Mouse (Mus musculus) embryonic facial prominence, embryonic 14.5 days (tissue): ENCODE measurements around the gene Tnfaip8l2. TPM values are rescaled to one million over a fixed set of nuclear protein-coding genes. Genes with fewer than 3 reads are reported as not detected.

ENCODE experiments used
- ATAC-seq: fragments of 200-750 bp; cut with Nextera tagmentation; 2 replicates; pipeline ENCODE4 v1.8.0; 2017; ENCODE audit warnings: low read depth, moderate number of reproducible peaks, moderate TSS enrichment
- DNase-seq: peaks from one replicate; pipeline ENCODE4 v3.0.0-alpha.2; 2015; ENCODE audit warnings: low spot score
- H3K27ac ChIP-seq: fragments of 300-500 bp; sonication (generic); replicated peaks from 2 replicates; pipeline ENCODE4 v1.5.1; 2014; ENCODE audit warnings: low read depth, mild to moderate bottlenecking, low read length, moderate library complexity
- H3K27me3 ChIP-seq: fragments of 300-500 bp; sonication (generic); replicated peaks from 2 replicates; pipeline ENCODE4 v1.6.1; 2014; ENCODE audit warnings: low read length; ENCODE audit not compliant: control insufficient read depth, insufficient read depth
- H3K36me3 ChIP-seq: fragments of 300-500 bp; sonication (generic); 2 replicates; pipeline ENCODE4 v1.6.1; 2014; ENCODE audit warnings: low read length, mixed read lengths; ENCODE audit not compliant: control insufficient read depth, insufficient read depth
- H3K4me1 ChIP-seq: fragments of 300-500 bp; sonication (generic); 2 replicates; pipeline ENCODE4 v1.6.1; 2014; ENCODE audit warnings: antibody characterized with exemption, low read length; ENCODE audit not compliant: control insufficient read depth, insufficient read depth
- H3K4me2 ChIP-seq: fragments of 300-500 bp; sonication (generic); 2 replicates; pipeline ENCODE4 v1.6.1; 2014; ENCODE audit warnings: low read depth, mild to moderate bottlenecking, low read length, moderate library complexity, mixed read lengths
- H3K4me3 ChIP-seq: fragments of 300-500 bp; sonication (generic); 2 replicates; pipeline ENCODE4 v1.5.1; 2014; ENCODE audit warnings: low read depth, mild to moderate bottlenecking, low read length
- H3K9ac ChIP-seq: fragments of 300-500 bp; sonication (generic); 2 replicates; pipeline ENCODE4 v1.6.1; 2014; ENCODE audit warnings: low read depth, mild to moderate bottlenecking, low read length, moderate library complexity, mixed read lengths
- H3K9me3 ChIP-seq: fragments of 300-500 bp; sonication (generic); 2 replicates; pipeline ENCODE4 v1.6.1; 2016; ENCODE audit warnings: low read length; ENCODE audit not compliant: control insufficient read depth
- WGBS: fragments of 180-500 bp; shearing (Covaris S2); extraction: QIAGEN DNeasy Blood & Tissue Kit; methylation state at CpG from one replicate; pipeline ENCODE4 v1.1.7; 2014; 5-methylcytosine and 5-hydroxymethylcytosine counted together
- polyA plus RNA-seq: library from polyadenylated mRNA; unstranded; fragments of >200 nt; fragmentation: Nextera tagmentation; extraction: Ambion mirVana; gene quantifications from 2 replicates; pipeline ENCODE4 v1.2.1, GENCODE M21; 2014

The Tnfaip8l2 gene
- 5.8 and 6.4 TPM in 2 replicates for polyA plus RNA-seq

- Histone ChIP-seq H3K9ac (no peak within 1 kb of the TSS), H3K4me1 (no peaks in the 10 kb centered on the region), H3K27me3 (no peaks in the 10 kb centered on the region), H3K36me3 (peaks cover 18% of the 10 kb centered on the region; the same call in 1 of the 2 replicates), H3K4me3 (no peak within 1 kb of the TSS), H3K4me2 (no peak within 1 kb of the TSS), H3K27ac (no peak within 1 kb of the TSS), H3K9me3 (no peaks in the 10 kb centered on the region)
- ATAC-seq (no peak), DNase-seq (no peak)
- 81% methylated on average over 10 of the region's 10 CpGs for WGBS
Measured at GRCm38 (mm10) chr3:95141952-95142616, at the start of gene Tnfaip8l2. Gene Tnfaip8l2, minus strand, starts transcription at chr3:95142360.

GRCm38 (mm10) chr3:95186888-95187287, 44.7 kb upstream of the Tnfaip8l2 start:
- Histone ChIP-seq H3K9me3 (no peaks in the 10 kb centered on the region), H3K4me1 (no peaks in the 10 kb centered on the region), H3K36me3 (peaks cover 77% of the 10 kb centered on the region), H3K9ac (no peak overlapping the region), H3K4me2 (no peak overlapping the region), H3K27ac (no peak overlapping the region), H3K4me3 (no peak overlapping the region), H3K27me3 (no peaks in the 10 kb centered on the region)
- WGBS = 83% methylated on average over 6 of the region's 6 CpGs
- no peak for ATAC-seq
- DNase-seq = no peak

- H3K4me3 ChIP-seq = no peak overlapping the region
- H3K27ac ChIP-seq = no peak overlapping the region
- no peaks in the 10 kb centered on the region for H3K9me3 ChIP-seq
- no peak for DNase-seq
- H3K4me1 ChIP-seq = no peaks in the 10 kb centered on the region
- ATAC-seq = no peak
- no peaks in the 10 kb centered on the region for H3K27me3 ChIP-seq
- H3K4me2 ChIP-seq = no peak overlapping the region
- peaks cover 77% of the 10 kb centered on the region for H3K36me3 ChIP-seq
- 86% methylated on average over 2 of the region's 2 CpGs for WGBS
- no peak overlapping the region for H3K9ac ChIP-seq
Measured at GRCm38 (mm10) chr3:95186100-95186499, 43.9 kb upstream of the Tnfaip8l2 start.

DNA sequence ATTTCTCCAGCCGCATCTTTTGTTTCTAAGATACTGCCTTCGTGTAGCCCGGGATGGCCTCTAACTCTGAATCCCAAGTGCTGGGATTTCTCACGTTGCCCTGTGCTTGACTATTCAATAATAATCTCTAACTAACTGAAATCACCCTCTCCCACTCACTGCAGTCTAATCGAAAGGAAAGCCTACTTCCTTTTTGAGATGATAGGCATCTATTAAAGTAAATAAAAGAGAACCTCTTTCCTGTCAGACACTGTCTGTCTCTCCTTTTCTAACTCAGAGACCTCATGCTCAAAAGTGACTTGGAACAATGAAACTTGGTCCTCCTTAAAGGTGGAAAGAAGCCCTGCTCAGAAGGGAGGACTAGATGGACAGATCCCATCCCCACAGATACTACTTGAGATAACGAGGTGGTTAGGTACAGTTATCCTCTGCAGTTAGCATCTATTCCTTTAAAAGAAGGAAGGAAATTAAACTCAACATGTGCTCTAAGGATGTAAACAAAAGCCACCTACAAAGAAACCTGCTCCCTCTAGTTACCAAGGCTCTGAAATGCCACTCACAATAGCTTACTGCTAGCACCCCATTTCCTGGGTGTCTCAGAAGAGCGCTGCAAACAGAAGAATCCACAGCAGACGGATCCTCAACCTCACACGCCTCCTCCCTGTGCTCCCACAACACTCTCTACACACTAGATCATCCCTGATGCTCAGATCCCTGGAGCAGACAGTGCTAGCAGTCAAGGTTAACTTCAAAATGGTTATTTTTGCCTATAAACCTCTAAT, 42.8 kb upstream of the Tnfaip8l2 start:
- no peak overlapping the region for H3K4me3 ChIP-seq
- no peak overlapping the region for H3K9ac ChIP-seq
- 95% methylated on average over 9 of the region's 9 CpGs for WGBS
- H3K9me3 ChIP-seq = no peaks in the 10 kb centered on the region
- DNase-seq = no peak
- no peak for ATAC-seq
- H3K4me1 ChIP-seq = no peaks in the 10 kb centered on the region
- H3K36me3 ChIP-seq = peaks cover 70% of the 10 kb centered on the region
- H3K27ac ChIP-seq = no peak overlapping the region
- no peaks in the 10 kb centered on the region for H3K27me3 ChIP-seq
- H3K4me2 ChIP-seq = no peak overlapping the region

- 67% methylated on average over 1 of the region's 1 CpGs for WGBS
- DNase-seq = no peak
Measured at GRCm38 (mm10) chr3:95181841-95182240, 39.7 kb upstream of the Tnfaip8l2 start.

DNA sequence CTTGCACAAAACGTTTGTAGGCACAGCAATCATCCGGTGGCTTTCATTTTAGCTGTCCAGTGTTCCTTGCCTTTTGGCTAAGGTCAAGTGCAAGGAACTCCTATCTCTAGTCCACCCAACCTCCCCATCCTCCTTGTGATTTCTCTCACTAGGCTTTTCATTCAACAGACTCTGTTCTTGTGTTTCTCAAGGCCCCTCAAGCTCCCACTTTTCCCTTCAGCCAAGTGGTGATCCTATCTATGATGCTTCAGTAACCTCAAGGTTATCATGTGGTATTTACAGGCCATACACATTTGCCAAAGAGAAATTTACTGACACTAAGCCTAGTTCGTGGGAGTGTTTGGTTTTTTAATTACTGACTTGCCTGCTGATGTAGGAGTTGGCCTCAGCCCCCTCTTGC, 37.7 kb upstream of the Tnfaip8l2 start:
- H3K36me3 ChIP-seq = peaks cover 27% of the 10 kb centered on the region
- no peaks in the 10 kb centered on the region for H3K27me3 ChIP-seq
- no peak overlapping the region for H3K4me3 ChIP-seq
- 60% methylated on average over 3 of the region's 3 CpGs for WGBS
- ATAC-seq (no peak), DNase-seq (no peak)
- no peaks in the 10 kb centered on the region for H3K9me3 ChIP-seq
- no peak overlapping the region for H3K4me2 ChIP-seq
- H3K27ac ChIP-seq = no peak overlapping the region
- H3K9ac ChIP-seq = no peak overlapping the region
- no peaks in the 10 kb centered on the region for H3K4me1 ChIP-seq

More at GRCm38 (mm10) chr3:95181841-95182240, 39.7 kb upstream of the Tnfaip8l2 start:
- H3K9me3 ChIP-seq = no peaks in the 10 kb centered on the region
- H3K27ac ChIP-seq = no peak overlapping the region
- no peaks in the 10 kb centered on the region for H3K27me3 ChIP-seq
- no peak overlapping the region for H3K4me2 ChIP-seq
- no peak for ATAC-seq
- no peak overlapping the region for H3K4me3 ChIP-seq
- H3K9ac ChIP-seq = no peak overlapping the region
- no peaks in the 10 kb centered on the region for H3K4me1 ChIP-seq
- peaks cover 40% of the 10 kb centered on the region for H3K36me3 ChIP-seq

DNA sequence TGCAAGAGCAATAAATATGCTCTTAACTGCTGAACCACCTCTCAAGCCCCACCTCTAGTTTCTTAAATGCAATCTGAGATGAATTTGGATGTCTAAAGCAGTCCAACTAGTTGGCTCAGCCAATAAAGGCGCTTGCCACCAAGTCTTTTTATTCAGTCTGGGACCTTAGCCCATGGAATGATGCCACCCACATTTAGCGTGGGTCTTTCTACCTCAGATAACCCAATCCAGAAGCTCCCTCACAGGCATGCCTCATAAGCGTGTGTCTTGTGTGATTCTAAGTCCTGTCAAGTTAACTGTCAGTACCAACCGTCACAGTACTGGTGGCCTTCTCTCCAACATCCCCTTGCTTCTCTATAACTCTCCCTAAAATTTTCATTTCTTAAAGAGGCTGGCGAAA, 36.8 kb upstream of the Tnfaip8l2 start:
- H3K27me3 ChIP-seq = peaks cover 3% of the 10 kb centered on the region
- peaks cover 19% of the 10 kb centered on the region; the same call in 1 of the 2 replicates for H3K36me3 ChIP-seq
- no peak for ATAC-seq
- no peak overlapping the region for H3K9ac ChIP-seq
- no peak for DNase-seq
- peaks cover 4% of the 10 kb centered on the region for H3K4me1 ChIP-seq
- H3K4me2 ChIP-seq = no peak overlapping the region
- H3K9me3 ChIP-seq = no peaks in the 10 kb centered on the region
- no peak overlapping the region for H3K4me3 ChIP-seq
- no peak overlapping the region for H3K27ac ChIP-seq
- WGBS = 82% methylated on average over 5 of the region's 5 CpGs

DNA sequence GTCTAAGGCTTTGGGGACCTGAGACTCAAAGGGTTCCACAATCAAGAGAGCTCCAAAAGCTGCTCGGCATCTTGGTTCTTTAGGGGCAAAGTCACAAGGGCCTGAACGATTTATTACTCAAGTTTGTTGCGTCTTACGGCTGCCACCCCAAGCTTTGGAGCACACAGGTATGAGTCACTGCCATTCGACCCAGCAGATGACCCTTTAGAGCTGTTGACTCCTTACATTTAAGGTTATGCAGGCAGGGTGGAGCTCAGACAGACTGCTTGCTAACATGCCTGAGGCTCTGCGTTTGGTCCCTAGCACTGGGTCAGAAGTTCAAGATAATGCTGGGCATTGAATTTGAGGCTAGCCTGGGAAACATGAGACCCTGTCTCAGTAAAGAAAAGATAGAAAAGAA, 35.4 kb upstream of the Tnfaip8l2 start:
- WGBS = 64% methylated on average over 6 of the region's 6 CpGs

More for the DNA sequence above, 35.4 kb upstream of the Tnfaip8l2 start:
- H3K4me3 ChIP-seq = no peak overlapping the region
- H3K9me3 ChIP-seq = no peaks in the 10 kb centered on the region
- peaks cover 16% of the 10 kb centered on the region for H3K27me3 ChIP-seq
- no peak overlapping the region for H3K9ac ChIP-seq
- no peak overlapping the region for H3K27ac ChIP-seq
- no peak overlapping the region for H3K4me2 ChIP-seq
- H3K4me1 ChIP-seq = peaks cover 13% of the 10 kb centered on the region
- no peak for ATAC-seq
- no peak for DNase-seq
- peaks cover 18% of the 10 kb centered on the region for H3K36me3 ChIP-seq
